Mouse (Mus musculus): ENCODE data around the gene Zbtb38. TPM values are rescaled to one million over a fixed set of nuclear protein-coding genes. Genes with fewer than 3 reads are reported as not detected.

The Zbtb38 gene
- polyA plus RNA-seq (2012; rRNA removed): 8.3 and 15.0 TPM in 2 replicates

- TF ChIP-seq POLR2A (IDR thresholded peaks at IDR 0.05; ENCODE audit: borderline replicate concordance, extremely low read depth, insufficient read depth, insufficient read length, poor library complexity, severe bottlenecking): no peak
- peak; percentile 46 for DNase-seq (ENCODE audit: low read depth)
These were observed at the start of gene Zbtb38 for GRCm38 (mm10) chr9:96752603-96753114. Gene Zbtb38, minus strand, starts transcription at chr9:96752831.

GRCm38 (mm10) chr9:96800131-96800825, 47.6 kb upstream of the Zbtb38 start:
- TF ChIP-seq CTCF (IDR thresholded peaks at IDR 0.05; ENCODE audit: borderline replicate concordance, extremely low read depth, insufficient read depth, insufficient read length): peak; percentile 33; the same call in 1 of the 2 replicates
- no peak for TF ChIP-seq POLR2A (IDR thresholded peaks at IDR 0.05; ENCODE audit: borderline replicate concordance, extremely low read depth, insufficient read depth, insufficient read length, poor library complexity, severe bottlenecking)
- peak; percentile 63 for DNase-seq (ENCODE audit: low read depth)

GRCm38 (mm10) chr9:96797311-96797710, 44.7 kb upstream of the Zbtb38 start:
- DNase-seq (ENCODE audit: low read depth): no peak
- TF ChIP-seq CTCF (IDR thresholded peaks at IDR 0.05; ENCODE audit: borderline replicate concordance, extremely low read depth, insufficient read depth, insufficient read length) (no peak), POLR2A (IDR thresholded peaks at IDR 0.05; ENCODE audit: borderline replicate concordance, extremely low read depth, insufficient read depth, insufficient read length, poor library complexity, severe bottlenecking) (no peak)

DNA sequence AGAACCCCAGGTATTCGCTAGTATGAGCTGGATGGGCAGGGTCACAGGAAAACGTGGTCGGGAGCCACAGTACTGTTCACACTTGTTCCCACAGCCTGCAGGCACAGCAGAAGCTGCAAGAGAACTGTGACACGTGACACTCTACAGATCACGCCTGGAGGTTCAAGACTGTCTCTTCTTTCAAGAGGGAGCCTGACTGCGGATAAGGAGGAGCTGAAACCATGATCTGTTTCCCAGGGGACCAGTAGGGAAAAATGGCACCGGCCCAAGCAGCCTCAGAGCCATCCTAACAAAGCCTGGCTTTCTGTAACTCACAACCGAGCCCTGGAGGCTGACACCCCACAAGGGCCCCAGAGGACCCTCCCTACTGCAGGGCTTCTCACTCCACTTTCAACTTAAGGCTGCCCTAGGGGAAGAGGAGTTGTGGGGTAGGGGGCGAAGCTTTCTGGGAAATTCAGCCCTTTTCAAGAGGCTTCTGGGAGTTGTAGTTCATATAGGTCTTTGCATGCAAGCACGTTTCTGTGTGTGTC, 42.8 kb upstream of the Zbtb38 start:
- no peak for TF ChIP-seq CTCF (IDR thresholded peaks at IDR 0.05; ENCODE audit: borderline replicate concordance, extremely low read depth, insufficient read depth, insufficient read length)
- TF ChIP-seq POLR2A (IDR thresholded peaks at IDR 0.05; ENCODE audit: borderline replicate concordance, extremely low read depth, insufficient read depth, insufficient read length, poor library complexity, severe bottlenecking): no peak
- peak; percentile 87 for DNase-seq (ENCODE audit: low read depth)

- DNase-seq (ENCODE audit: low read depth): no peak
- no peak for TF ChIP-seq CTCF (IDR thresholded peaks at IDR 0.05; ENCODE audit: borderline replicate concordance, extremely low read depth, insufficient read depth, insufficient read length)
- TF ChIP-seq POLR2A (IDR thresholded peaks at IDR 0.05; ENCODE audit: borderline replicate concordance, extremely low read depth, insufficient read depth, insufficient read length, poor library complexity, severe bottlenecking): no peak
These were observed 42.0 kb upstream of the Zbtb38 start for GRCm38 (mm10) chr9:96794601-96795000.

DNA sequence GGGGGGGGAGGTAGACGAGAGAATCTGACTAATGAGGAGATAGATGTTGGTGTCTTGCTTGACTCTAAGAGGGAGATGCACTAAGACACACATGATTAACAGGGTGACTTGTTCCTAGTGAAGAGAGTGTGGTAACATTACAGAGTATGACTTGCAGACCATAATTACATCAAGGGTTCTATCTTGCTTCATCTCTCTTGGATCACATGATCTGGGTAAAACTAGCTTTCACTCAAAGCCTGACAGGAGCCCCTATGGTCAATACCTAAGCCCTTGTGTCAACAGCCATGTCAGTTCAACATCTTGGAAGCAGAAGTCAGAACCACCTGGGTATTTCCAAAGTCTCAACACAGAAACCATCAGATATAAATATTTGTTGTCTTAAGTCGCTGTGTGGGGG, 39.9 kb upstream of the Zbtb38 start:
- DNase-seq (ENCODE audit: low read depth): no peak
- TF ChIP-seq CTCF (IDR thresholded peaks at IDR 0.05; ENCODE audit: borderline replicate concordance, extremely low read depth, insufficient read depth, insufficient read length) (no peak), POLR2A (IDR thresholded peaks at IDR 0.05; ENCODE audit: borderline replicate concordance, extremely low read depth, insufficient read depth, insufficient read length, poor library complexity, severe bottlenecking) (no peak)

DNA sequence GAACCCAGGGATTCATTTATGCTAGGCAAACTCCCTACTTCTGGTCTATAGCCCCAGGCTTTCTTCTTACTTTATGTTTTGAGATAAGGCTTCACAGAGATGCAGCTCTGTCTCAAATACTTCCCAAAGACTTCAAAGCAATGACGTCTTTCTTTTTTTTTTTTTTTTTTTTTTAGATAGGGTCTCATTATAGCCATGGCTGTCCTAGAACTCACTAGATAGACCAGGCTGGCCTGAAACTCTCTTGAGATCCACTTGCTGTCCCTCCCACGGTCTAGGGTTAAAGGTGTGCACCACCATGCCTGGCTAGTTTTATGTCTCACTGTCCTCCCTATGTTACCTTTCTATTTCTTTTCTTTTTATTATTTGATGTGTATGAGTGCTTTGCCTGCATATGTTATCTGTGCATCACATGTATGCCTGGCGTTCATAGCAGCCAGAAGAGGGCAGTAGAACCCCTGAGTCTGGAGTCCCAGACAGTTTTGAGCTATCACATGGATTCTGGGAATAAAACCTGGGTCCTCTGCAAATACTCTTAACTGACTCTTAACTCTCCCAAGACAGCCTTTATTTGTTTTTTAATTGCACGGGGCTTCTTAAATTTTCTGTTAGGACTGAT, 37.9 kb upstream of the Zbtb38 start:
- peak; percentile 18 for DNase-seq (ENCODE audit: low read depth)
- no peak for TF ChIP-seq POLR2A (IDR thresholded peaks at IDR 0.05; ENCODE audit: borderline replicate concordance, extremely low read depth, insufficient read depth, insufficient read length, poor library complexity, severe bottlenecking)
- peak; percentile 39; the same call in 1 of the 2 replicates for TF ChIP-seq CTCF (IDR thresholded peaks at IDR 0.05; ENCODE audit: borderline replicate concordance, extremely low read depth, insufficient read depth, insufficient read length)

GRCm38 (mm10) chr9:96789906-96790305, 37.3 kb upstream of the Zbtb38 start:
- no peak for DNase-seq (ENCODE audit: low read depth)
- TF ChIP-seq CTCF (IDR thresholded peaks at IDR 0.05; ENCODE audit: borderline replicate concordance, extremely low read depth, insufficient read depth, insufficient read length) (no peak), POLR2A (IDR thresholded peaks at IDR 0.05; ENCODE audit: borderline replicate concordance, extremely low read depth, insufficient read depth, insufficient read length, poor library complexity, severe bottlenecking) (no peak)

DNA sequence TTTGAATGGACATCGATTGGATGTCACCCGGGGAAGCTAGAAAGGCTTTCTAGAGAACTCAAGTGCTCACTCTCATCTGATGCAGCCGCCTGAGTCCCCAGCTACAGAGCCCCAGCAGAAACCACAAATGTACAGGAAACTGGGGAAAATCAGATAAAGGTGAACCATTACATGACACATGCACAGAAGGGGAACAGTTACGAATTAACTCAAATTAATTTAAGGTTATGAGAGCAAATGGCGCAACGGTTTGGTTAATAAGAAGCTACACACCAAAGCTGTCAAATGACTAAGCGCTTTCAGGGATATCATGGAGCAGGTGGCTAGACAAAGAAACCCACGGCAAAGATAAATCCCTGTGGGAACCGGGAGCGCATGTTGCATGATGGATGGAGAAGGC, 35.2 kb upstream of the Zbtb38 start:
- TF ChIP-seq POLR2A (IDR thresholded peaks at IDR 0.05; ENCODE audit: borderline replicate concordance, extremely low read depth, insufficient read depth, insufficient read length, poor library complexity, severe bottlenecking): no peak
- TF ChIP-seq CTCF (IDR thresholded peaks at IDR 0.05; ENCODE audit: borderline replicate concordance, extremely low read depth, insufficient read depth, insufficient read length): no peak
- DNase-seq (ENCODE audit: low read depth): no peak

DNA sequence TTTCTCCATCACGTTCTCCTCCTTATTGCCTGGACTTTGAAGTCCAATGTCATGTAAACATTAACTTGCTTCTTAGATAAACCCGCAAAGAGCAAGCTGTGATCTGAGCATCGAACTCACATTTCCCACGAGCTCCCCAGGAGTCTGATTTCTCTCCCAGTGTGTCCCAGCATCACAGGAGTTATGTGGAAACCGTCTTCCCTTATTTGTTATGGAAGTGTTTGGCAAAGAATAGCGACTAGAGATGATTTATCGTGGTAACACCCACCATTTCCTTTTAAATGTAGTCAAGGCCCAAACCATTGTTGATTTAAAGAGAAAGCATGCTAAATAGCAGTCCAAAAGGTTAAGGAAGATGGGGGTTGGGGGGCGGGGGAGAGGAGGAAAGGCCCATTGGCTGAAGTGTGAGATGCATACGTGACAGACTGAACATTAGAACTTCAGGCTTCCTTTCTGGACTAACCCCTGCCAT, 33.3 kb upstream of the Zbtb38 start:
- no peak for DNase-seq (ENCODE audit: low read depth)
- no peak for TF ChIP-seq CTCF (IDR thresholded peaks at IDR 0.05; ENCODE audit: borderline replicate concordance, extremely low read depth, insufficient read depth, insufficient read length)
- no peak for TF ChIP-seq POLR2A (IDR thresholded peaks at IDR 0.05; ENCODE audit: borderline replicate concordance, extremely low read depth, insufficient read depth, insufficient read length, poor library complexity, severe bottlenecking)

- DNase-seq (ENCODE audit: low read depth): no peak
- no peak for TF ChIP-seq CTCF (IDR thresholded peaks at IDR 0.05; ENCODE audit: borderline replicate concordance, extremely low read depth, insufficient read depth, insufficient read length)
- TF ChIP-seq POLR2A (IDR thresholded peaks at IDR 0.05; ENCODE audit: borderline replicate concordance, extremely low read depth, insufficient read depth, insufficient read length, poor library complexity, severe bottlenecking): no peak
These were observed 32.6 kb upstream of the Zbtb38 start for GRCm38 (mm10) chr9:96785187-96785586.

Measured in brain, embryonic 14.5 days (tissue).